Mouse (Mus musculus): ENCODE data around the gene Zdhhc16.

Gene Zdhhc16

DNA sequence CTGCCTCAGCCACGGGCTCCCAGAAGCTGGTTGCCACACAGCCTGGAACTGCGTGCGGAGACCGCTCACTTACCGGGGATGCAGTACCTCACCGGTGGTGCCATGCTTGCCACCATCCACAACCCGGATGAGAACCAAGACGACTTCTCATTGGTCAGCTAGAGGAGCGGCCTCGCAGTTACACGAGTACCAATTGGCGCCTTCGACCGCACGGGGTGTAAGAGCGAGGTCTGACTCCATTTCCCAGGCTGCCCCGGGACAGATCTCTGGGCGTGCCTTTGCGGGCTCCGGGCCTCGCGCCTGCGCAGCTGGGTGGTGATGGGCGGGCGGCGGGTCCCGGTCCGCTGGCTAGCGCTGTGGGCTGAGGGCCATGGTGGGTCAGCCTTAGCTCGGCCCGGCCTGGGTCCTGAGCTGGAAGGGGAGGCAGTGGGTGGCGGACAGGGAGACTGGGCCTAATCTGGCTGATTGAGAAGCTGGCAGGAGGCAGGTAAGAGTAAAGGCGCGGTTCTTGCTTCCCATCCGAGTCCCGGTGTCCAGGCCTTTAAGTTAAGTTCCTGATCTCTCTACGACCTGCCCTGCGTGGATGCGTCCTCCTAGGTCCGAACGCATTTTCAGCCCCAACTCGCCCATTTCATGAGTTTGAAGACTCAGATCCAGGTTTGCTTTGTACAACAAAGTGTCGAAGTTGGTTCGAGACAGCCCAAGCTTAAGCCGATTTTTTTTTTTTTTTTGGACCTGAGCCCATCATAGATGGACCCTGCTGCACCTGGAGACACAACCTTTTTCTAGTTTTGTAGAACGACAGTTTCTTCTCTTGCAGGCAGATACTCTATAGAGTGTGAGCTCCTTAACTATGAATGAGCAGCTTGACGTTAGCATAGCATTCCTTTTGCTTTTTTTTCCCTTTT is at the start of gene Zdhhc16, which contains the start of gene Exosc1:
Zdhhc16 (plus strand) TSS at position 302 of the 908 bp plus-strand sequence.
Exosc1 (minus strand) TSS at position 245 of the 908 bp plus-strand sequence.
- DNase-seq (ENCODE audit: low spot score) = peak; percentile 99

DNA sequence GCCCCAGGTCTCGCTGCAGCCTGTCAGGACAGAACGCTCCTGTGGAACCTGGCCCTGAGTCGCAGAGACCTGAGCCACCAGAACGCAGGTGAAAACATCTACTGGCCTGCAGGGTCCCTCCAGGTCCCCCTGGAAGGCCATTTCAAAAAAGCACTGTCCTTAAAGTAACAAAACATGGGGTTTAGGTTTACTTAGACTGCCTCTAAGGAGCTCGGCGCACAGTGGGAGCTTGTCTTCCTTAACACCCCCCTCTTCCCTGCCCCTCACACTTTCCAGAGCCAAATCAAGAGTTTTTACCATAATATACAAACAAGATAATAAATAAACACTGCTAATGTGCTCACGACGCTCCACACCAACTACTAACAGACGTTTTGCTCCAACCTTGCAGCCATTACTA is 49.4 kb upstream of the Zdhhc16 start:
- no peak for DNase-seq (ENCODE audit: low spot score)

DNA sequence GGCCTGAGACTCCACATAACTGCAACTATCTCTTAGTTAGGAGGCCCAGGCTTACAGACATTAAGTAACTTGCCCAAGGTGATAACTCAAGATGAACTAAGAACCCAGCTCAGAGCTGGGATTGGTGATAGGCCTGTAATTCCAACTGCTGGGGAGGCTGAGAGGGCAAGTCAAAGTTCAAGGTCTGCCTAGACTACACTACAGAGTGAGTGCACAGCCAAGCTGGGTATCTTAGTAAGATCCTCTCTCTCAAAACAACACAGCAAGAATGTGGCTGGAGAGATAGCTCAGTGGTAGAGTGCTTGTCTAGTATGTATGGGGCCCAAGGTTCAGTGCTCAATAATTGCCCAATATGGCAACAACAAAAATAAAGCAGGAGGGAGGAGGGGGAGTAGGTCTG is 45.1 kb upstream of the Zdhhc16 start:
- no peak for DNase-seq (ENCODE audit: low spot score)

DNA sequence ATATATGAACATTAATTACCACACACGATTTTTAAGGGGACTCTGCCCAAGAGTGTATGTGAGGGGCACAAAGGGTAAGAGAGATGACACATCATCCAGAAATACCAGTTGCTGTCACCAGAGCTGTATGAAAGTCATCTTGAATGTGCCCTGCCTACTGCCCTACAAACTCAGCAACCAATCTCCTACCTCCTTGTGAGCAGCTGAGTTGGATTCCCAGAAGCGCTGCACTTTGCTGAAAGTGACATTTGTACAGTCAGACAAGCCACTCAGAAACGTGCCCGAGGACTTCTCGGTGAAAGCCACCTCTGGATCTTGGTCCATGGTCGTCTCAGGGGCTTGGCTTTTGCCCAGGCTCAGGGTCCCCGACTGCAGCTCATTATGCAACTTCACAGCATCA is 38.3 kb upstream of the Zdhhc16 start:
- no peak for DNase-seq (ENCODE audit: low spot score)

DNA sequence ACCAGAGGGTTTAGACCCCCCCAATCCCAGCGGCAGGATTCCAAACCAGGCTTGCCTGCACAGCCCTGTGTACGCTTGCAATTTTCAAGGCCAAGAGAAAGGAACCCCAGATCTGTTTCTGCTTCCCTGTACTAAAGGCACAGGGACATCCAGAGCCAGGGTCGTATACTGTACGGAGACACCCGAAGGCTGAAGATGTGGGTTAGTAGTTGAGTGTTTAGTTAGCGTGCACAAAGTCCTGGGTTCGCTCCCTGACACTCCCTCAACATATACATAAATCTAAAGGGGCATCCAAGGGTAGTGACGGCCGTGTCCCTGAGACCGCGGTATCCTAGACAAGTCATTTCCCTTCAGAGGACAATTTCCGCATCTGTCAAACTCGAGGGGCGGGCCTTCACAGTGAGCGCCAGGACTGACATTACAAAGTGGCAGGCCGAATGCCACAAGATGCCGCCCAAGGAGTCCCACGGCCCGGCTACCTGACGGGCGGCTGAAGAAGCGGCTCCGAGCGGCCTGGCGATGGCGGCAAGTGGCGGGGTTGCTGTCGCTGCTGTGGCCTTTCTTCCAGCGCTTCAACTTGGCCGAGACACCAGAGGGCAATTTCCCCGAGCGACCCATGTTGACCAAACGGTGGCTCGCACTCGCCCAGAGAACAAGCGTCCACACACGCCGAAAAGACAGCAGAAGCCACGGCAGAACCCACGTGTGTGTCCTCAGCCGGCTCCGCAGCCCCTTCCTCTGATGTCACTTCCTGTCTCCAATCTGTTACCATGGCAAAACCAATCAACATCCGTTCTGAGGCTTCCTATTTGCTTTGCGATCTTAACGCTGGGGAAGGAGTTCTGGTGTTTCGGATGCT is 37.6 kb upstream of the Zdhhc16 start, which contains the start of gene Rrp12:
Rrp12 (minus strand) TSS at position 714 of the 859 bp plus-strand sequence.
- DNase-seq (ENCODE audit: low spot score) = peak; percentile 94

DNA sequence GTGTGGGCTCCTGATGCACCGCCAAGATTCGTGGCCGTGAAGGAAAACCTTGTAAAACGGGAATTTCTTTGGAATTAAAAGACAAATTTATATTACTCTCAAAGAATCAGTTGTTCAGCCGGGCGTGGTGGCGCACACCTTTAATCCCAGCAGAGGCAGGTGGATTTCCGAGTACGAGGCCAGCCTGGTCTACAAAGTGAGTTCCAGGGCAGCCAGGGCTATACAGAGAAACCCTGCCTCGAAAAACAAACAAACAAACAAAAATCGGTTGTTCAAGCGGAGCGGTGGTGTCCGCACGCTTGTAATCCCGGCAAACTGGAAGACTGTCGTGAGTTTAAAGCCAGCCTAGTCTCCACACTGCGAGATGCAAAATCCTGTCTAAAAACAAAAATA is 37.0 kb upstream of the Zdhhc16 start:
- no peak for DNase-seq (ENCODE audit: low spot score)

DNA sequence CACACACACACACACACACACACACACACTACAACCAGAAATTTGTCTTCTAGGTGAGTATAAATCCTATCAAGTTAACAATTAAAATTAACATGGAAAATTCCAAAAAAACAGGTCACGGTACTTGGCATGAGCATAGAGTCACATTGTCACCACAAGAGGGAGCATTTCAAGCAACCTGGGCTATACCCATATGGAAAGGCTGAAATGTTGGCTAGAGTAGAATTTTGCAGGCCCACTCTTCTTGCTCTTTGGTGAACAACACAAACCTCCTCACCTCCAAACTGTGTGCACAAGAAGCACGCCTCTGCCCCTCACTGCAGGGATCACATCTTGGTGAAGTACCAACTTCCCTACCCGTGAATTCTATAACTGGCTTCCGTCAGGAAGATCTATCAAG is 34.4 kb upstream of the Zdhhc16 start:
- peak; percentile 64 for DNase-seq (ENCODE audit: low spot score)

DNA sequence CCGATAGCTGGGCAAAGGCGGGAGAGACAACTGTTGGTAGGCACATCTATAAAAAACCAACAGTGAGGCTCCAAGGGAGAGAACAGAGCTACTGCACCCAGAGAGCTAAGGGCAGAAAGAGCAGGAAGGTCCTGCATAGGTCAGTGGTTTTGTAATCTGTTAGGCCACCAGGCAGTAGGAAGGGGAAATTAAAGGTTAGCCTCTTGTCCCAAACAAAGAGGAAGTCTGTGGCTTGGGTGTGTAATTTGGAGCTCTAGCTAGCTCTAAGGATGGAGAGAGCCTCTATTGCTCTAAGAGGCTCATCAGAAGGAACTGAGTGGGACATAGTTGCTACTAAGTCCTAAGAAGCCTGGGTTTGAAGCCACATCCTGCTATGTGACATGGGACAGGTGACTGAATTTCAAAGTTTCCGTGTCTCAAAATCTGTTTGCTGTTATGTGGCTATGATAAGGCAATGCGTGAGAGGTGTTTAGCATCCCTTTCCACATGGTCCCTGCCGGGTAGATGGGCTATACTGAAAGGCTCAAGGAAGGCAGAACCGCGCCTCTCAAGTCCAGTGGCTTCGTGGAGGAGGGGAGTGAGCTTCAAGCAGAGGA is 32.7 kb upstream of the Zdhhc16 start:
- DNase-seq (ENCODE audit: low spot score) = no peak

DNA sequence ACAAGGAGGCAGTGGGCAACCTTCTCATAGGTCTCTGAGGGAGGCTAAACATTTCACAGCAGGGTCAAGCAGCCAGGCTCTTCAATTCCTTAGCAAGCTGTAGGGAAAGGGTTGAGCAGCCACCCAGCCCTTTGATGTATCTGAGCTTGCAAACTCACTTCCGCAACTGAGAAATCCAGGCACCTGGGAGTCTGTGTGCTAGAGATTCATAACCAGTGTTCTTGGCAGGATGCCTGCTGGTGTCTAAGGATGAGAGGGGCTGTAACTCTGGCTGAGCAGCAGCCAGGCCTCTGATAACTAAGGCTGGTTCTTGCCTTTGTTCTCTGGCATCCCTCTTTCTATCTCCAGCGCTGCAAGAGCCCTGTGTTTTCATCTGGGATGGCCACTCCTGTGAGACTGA is 31.6 kb upstream of the Zdhhc16 start:
- no peak for DNase-seq (ENCODE audit: low spot score)

DNA sequence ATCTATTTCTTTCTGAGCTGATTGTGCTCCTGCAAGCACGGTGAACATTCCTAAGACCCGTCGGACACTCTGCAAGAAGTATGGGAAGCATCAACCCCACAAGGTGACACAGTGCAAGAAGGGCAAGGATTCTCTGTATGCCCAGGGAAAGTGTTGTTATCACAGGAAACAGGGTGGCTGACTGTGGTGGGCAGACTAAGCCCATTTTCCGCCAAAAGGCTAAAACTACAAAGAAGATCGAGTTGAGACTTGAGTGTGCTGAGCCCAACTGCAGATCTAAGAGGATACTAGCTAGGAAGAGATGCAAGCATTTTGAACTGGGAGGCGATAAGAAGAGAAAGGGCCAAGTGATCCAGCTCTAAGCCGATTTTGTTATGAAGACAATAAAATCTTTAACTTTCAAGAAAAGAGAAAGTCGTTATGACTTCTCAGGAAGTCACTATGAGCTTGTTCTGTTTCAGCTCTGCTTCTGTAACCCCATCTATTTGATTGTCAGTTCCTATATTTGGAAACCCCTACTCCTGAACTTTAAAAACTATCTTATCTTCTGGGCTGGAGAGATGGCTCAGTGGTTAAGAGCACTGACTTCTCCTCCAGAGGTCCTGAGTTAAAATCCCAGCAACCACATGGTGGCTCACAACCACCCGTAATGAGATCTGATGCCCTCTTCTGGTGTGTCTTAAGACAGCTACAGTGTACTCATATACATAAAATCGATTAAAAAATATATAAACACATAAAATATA is 30.3 kb upstream of the Zdhhc16 start:
- DNase-seq (ENCODE audit: low spot score) = no peak

DNA sequence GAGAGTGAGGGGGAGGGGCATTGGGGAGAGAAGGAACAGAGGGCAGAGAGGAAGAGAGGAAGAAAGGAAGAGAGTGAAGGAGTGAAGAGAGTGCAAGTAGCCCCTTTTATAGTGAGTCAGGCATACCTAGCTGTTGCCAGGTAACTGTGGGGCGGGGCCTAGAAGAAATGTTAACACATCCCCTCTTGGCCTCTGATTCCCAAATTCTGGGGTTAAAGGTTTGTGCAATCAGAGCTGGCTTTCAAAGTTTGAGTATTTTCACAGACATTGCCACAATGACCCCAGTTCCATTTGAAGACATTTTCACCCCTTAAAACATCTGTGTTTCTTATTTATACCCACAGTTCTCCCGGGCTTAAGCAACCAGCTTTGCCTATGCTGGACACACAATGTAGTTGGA is 28.0 kb upstream of the Zdhhc16 start:
- DNase-seq (ENCODE audit: low spot score) = no peak

DNA sequence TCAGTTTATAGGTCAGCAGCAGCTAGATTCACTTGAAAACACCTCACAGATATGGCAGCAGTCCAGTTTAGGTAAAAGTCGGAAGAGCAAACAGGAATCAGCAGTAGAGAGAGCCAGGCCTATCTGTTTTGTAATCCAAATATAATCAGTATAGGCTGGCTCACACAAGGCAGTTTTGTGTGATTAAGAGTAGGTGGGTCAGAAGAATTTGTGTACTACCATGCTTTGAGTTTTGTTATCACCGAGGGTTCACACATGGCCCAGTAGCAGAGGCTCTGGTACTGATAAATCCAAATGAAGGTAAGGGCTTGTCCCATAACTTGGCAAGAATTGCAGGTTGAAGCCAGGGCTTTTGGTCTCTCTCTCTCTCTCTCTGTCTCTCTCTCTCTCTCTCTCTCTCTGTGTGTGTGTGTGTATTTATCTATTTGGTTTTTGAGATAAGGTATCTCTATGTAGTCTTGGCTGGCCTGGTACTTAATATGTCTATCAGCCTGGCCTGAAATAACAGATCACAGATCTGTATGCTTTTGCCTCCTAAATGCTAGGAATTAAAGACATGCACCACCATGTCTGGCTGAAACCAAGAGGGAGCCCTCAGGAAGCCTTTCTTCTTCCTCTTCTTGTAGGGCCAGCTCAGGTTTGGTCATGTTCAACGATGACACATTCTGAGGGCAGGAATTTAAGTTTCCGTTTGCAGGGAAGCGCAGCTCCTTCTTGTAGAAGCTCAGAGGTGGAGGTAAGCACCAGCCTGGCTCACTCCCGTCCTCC is 26.8 kb upstream of the Zdhhc16 start:
- no peak for DNase-seq (ENCODE audit: low spot score)

DNA sequence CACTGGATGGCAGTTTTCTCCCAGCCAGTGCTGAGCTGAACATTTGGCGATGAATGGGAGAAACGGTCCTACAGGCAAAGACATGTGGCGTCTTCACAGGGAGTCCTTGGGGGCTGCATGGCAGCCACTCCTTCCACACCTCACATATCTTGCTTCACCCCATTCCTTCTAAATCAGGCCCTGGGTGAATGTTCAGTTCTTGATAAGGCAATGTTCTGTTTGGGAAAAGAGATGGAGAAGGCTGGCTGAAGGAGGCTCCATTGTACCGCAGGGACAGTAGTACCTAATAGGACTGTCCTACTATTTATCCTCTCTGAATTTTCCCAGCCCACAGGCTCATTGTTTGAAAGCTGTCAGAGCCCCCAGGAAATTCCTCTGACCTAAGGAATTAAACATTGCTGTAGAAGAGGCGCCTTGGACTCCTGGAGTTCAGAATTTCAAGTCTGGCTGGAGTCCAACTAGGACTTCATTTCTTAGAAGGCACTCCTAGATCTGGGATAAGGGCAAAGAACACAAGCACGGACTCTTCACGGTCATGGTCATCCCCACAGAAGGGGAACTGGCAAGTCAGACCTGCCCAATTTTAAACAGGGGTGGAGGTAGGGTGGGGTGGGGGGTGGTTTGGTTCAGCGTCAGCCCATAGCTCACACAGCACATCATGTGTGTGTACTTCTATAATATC is 26.1 kb upstream of the Zdhhc16 start:
- DNase-seq (ENCODE audit: low spot score) = peak; percentile 49

DNA sequence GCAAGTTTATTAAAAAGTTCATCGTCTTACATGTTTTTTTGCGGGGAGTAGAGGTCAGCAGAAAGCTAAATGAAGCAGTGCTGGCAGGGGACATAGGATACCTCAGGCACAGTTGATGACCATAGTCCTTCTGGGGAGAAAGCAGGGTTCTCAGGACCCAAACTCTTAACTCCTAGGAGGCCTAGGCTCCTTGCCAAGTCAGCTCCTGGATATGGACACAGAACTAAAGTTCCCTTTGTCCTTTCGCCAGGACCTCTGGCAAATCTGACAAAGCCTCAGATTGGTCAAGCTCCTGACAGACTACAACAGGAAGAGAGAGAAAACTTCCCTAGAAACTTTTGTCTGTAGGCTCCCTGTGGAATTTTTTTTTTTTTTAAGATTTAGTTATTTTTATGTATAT is 24.5 kb upstream of the Zdhhc16 start:
- DNase-seq (ENCODE audit: low spot score) = peak; percentile 53

DNA sequence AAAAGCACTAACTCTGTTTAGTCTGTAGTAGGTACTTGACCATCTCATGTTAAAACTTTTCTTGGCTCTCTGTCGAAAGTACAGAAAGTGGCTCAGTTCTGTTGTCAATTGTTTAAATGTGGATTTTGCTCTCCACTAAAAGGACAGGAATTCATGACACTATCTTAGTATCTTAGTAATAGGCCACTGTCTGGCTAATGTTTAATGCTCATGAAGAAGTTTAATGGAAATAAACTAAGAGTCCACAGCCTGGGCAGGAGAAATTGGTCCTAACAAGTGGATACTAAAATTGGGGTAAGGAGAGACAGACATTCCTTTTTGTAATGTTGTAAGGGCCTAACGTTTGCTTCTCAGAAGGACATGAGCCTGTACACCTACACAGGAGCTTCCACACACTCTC is 22.9 kb upstream of the Zdhhc16 start:
- DNase-seq (ENCODE audit: low spot score) = no peak

DNA sequence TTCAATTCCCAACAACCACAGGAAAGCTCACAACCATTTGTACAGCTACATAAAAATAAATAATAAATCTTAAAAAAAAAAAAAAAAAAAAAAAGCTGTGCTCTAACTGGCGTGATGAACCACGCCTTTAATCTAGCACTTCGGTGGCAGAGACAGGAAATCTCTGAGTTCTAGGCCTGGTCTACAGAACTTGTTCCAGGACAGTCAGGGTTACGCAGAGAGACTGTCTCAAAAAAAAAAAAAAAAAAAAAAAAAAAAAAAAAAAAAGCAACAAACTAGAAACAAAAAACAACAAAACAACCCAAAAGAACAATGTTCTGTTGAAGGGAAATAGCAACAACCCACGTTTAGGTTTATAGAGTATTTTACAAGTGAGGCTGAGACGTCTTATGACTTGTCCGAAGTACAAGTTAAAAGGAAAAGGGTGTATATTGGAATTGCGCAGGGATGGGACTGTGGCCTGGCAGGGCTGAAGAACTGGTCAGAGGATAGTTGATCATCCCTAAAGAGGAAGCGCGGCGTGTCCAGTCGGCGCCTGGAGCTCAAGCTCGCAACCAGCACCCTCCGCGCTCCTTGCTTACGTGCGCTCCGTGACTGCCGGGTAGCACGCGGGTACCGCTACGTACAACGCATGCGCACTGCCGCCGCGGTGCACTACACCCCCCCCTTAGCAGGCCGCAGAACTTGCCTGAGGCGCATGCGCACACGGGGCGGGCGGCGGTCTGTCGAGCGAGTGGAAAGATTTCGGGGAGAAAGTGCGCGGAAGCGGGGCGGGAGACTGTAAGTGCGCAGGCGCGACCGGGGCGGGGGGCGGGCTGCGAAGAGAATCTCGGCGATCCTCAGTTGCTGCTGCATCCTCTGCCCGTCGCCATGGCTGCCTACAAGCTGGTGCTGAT is 21.9 kb upstream of the Zdhhc16 start, which contains the start of gene Pgam1:
Pgam1 (plus strand) TSS at position 746 of the 896 bp plus-strand sequence.
- DNase-seq (ENCODE audit: low spot score) = peak; percentile 100

DNA sequence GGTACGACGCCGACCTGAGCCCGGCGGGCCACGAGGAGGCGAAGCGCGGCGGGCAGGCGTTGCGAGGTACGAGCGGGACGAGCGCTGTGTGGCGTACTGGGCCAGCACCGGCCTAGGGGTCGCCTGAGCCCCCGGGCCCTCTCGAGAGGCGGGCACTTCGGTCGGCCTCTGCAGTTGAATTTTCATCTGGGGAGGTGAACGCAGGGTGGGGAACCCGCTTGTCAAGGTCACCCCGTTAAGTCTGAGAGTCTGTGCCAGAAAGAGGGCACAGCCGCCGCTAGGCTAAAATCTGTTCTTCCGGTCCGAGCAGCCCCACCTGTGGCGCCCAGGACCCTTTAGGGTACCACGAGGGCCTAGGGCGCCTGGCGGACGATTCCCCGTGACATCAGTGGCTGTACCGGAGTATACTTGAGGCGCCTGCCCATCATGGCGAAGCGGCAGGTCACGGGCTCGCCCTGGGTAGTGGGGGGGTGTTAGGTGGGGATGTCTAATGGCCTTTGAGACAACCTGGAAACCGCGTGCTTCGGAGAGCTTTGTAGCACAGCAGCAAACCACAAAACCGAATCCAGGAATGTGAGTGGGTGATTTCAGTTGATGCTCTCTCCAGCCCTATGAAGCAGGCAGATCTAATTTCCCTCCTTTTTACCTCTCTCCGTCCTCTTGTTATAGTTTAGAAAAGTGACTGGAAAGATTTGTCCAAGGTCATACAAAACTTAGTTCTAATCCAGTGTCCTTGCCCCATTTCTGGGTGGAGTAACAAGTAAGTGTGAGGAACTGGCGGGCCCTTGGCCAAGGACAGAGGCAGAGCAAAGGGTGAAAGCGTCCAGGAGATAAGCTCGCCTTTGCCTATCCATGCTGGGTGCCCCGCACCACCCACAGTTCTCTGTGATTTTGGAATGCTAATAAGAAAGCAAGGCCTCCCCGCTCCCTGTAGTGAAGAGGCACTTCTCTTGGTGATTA is 20.9 kb upstream of the Zdhhc16 start:
- peak; percentile 61 for DNase-seq (ENCODE audit: low spot score)
